Mouse (Mus musculus) thymus, postnatal 25 days (tissue): ENCODE results near the gene Gtf2a1l.

Source experiments
- DNase-seq: peaks from one replicate; pipeline ENCODE4 v3.0.0; 2022

Gene Gtf2a1l

DNA sequence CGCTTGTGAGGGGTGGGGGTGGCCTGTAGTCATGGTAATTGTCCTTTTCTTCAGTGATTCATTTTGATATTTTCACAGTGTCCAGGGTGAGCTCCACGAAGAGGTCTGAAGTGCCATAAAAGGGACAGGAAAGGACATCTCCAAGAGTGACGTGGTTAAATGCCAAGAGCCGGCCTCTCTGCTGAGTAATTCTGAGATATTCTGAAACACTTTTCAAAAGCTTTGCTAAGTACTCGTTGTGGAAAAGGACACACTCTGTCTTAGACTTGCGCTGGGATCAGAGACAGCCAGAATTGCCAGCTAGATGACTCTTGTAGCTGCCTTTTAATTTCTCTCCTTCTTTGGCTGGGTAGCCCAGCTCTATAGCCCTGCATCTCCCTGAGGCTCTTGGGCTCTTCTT lies 9.9 kb upstream of the Gtf2a1l start:
- no peak for DNase-seq

DNA sequence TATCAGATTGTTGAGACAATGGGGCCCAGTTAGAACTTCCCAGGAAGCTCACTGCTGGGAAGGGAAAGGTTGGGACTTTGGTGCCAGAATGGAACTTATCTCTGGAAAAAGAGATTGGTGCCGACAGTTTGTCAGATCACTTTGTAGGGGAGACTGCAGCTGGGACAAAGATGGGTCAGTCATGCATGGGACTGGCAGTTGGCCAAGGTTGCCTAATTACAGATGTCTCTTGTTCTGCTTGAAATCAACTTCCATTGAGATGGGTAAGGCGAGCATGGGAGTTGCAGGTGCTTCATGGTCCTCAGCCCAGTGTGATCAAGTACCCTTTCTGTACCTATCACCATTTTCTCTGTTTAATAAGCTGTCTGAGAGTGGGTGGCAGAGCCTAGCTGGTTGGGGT lies 2.4 kb upstream of the Gtf2a1l start:
- DNase-seq: no peak

DNA sequence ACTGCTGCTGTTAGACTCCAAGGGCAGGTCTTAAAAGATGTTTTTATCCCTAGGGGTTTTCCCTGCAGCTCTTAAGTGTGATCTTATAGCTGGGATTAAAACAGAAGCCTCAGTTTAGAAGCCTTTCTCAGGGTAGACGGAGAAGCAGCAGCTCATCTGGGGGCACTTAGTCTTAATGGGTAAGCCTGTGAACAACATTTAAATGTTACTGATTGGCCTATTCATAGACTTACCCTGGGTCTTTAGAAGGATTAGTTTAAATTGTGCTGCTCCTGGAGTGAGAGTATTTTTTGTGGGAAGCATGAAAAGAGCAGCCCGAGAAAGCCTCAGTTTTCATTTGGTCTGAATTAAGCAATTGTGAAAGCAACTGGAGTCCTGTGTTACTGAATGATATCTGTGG lies 1.5 kb downstream of the Gtf2a1l start:
- DNase-seq: no peak

DNA sequence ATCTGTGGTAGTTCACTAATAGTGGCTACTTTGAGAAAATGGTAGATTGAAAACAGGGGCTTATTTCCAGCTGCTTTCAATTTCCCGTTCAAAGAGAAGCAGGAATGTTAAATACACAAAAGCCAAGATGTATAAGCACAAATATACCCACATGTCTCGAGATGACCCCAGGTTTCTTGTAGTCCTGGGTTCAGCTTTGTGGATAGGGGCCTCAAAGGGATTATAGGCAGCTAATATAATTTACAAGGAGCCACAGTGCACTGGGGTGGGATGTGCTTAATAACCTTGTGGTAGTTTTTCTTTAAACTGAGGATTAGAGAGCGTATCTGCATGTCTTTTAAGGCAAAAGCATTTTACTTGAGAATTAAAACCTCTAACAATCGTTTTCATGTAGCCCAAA lies 2.3 kb downstream of the Gtf2a1l start:
- no peak for DNase-seq

DNA sequence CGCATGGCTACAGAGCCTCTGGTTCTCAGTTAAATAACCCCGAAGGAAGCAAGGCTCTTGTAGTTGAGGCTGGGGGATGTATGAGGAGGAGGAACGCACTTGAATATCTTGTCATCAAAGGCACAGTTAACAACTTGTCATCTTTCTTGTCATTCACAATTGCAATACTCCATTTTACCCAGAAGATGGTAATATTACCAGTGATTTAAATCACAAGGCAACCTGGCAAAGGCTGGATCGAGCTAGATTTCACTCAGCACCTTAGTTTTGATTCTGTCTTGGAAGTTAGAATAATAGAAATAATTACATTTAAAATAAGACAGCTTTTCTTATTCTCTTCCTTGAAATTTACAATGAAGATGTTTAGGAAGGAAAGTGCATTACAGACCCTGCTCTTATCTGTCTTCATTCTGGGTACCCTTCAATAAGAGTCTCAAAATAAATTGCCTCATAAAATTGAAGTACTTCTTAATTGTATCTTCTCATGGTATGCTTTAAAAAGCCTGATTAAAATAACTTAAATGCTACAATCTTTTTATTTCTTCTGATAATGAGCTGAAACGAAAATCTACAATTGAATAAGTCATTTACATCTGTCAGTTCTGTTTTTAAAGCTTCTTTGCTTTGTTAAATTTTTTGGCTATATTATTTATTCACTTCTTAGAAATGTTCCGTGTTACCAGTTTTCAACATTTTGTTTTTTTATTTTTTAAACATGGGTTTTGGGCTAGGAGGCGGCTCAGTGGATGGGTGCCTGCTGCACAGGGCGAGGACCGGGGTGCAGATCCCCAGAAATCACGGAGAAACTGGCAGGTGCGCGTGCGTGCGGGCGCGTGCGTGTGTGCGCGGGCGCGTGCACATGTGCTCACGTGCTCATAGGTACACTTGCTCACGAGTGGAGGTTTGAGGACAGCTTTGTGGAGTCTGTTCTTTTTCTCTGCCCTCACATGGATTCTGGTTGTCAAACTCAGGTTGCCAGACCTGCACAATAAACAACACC lies 7.2 kb downstream of the Gtf2a1l start:
- no peak for DNase-seq

DNA sequence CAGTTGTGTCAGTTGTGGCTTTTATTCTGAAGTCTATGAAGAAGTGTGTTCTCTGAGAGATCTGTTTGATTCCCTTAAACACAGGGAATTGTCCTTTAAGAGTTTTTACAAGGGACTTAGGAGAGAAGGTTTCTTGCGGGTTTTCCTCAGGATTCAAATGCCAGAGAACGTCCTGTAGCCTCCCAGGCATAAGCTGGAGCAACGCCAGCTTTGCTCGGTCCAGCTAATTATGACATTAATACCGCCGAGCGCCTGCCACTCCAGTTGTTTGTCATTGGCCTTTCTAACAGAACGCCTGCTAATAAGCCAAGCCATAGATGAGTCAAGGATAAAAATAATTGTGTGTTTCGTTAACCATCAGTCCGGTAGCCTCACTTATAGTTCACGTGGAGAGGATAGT lies 19.8 kb downstream of the Gtf2a1l start:
- no peak for DNase-seq

DNA sequence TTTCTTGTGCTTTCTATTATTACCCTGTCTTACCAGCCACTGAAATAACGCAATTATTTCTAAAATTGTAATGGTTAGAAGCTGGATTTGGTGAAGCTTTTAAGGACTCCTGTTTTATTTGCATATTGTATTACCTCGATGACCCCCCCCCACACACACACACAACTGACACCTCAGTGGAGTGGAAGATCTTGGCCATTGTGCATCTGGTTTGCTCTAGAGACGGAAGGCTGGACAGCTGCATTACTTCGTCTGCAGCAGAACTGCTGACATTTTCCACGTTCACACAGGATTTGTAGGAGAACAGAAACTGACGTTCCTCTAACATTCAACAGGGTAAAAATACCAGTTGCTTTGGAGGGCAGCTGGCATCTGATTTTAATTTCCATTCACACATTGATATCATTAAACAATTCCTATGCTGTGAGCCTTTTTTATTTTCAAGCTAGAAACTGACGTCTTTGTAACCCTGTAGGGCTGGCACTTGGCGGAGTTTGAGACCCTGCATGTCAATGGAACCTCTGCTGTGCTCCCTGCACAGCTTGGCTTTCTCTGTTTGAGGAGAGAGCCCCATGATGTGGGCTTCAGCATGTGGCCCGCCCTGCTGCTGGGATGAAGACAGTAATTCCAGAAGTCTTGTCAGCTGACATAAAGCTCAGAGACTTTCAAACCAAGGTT lies 28.3 kb downstream of the Gtf2a1l start:
- DNase-seq: no peak

DNA sequence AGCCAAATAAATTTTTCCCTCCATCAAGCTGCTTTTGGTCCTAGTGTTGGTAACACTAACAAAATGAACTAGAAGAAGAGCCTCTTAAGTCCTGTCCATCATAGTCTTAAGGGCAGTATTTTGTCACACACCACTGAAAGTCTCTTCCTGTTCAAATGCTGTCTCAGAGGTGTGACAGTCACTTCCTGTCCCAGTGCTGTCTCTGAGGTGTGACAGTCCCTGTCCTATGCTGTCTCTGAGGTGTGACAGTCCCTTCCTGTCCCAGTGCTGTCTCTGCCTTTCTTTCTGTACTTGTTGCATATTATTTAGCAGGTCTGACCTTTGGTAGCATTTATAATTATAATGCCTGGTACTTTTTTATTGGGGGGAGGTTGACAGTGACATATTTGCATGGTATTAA lies 32.4 kb downstream of the Gtf2a1l start:
- DNase-seq: no peak

DNA sequence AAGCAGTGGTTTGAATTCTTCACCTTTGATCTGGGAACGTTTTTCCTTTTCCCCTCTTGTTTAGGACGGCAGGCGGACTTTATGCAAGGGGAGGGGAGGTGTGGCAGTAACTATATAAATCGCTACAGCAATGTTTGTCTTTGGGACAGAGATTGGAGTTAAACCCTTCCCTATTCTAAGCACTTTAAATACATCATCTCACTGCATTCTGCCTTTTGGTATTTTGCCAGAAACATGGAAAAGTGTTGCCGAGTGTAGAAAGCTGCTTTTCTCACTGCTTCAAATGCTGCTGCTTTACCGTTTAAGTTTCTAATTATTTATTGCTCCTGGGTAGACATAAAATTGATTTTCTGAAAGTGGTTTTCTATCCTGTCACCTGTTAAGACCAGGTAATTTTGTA lies 33.9 kb downstream of the Gtf2a1l start:
- no peak for DNase-seq

DNA sequence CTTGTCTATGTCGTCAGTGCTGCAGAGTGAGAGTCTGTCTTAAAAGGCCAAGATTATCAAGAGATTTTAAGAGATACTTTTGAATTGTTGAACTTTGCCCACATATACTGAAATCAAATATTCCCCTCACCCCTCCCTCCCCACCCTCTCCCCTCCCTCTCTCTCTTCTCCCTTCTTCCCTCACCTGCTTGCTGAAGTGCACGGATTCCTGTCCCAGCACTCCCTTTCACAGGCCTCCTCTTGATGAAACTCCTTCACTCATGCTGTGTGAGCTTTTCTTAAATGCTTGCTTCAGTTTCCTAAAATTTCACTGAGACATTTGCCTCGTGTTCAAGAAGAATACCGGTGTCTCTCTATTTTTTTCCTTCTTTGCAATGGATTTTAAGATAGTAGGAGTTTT lies 34.7 kb downstream of the Gtf2a1l start:
- DNase-seq: no peak

DNA sequence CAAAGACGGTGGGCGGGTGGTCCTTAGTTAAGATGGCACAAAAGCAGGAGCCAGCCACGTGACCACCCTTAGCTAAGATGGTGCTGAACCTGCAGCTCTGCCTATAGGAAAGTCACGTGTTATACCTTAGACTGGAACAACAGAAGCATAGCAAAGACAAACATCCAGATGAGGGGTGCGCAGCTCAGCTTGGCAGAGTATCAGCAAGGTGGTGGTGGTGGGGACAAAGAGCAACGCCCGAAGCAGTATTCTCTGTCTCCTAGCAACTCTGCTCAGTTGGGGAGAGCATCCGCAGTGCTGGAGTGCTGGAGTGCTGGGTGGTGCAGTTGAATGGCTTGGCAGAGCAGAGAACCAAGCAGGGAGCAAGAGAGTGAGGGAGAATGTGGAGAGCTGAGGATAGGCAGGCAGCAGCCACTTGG lies 37.8 kb downstream of the Gtf2a1l start:
- no peak for DNase-seq

DNA sequence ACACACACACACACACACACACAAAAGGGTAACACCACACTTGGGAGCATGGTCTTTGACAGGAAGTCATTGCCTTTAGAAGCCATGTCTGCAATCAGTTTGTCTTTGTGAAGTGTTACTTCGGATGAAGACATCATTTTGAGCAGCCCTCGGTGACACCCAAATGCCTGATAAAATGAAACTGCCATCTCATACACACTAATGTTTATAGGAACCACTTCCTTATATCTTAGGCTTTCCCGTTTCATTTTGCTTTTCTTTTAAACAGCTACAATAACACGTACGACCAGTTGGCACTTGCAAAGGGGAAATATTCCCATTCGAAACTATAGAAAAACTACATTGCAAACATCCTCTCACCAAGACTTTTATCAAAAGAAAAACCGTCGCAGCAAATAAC lies 81.2 kb downstream of the Gtf2a1l start:
- DNase-seq: no peak

DNA sequence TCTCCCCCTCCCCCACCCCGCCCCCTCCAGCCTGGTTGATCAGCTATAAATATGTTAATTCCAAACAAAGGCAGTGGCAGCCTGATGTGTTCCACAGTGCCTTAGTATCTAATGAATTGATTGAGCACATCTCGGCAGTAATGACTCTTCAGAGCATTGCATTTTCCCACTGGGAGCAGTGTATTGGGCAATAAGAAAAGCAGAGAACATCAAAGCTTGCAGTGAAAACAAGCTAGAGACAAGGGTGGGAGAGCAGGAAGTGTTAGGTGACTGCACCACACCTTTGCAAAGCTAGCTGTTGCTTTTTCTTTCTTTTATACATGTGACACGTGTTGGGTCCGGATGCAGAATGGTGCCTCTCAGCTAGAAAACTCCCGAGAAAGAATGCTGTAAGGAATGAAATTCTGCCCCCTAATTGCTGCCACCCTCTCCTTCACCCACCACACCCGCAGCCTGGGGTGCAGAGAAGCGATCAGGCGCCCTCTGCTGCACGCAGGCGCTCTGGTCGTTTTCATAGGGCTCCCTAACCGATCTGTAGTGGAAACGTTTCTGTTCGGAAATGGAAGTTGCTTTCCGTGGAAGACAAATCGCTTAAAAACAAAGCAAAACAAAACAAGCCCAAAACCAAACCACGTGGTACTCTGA lies 84.5 kb downstream of the Gtf2a1l start:
- DNase-seq: peak; percentile 36

DNA sequence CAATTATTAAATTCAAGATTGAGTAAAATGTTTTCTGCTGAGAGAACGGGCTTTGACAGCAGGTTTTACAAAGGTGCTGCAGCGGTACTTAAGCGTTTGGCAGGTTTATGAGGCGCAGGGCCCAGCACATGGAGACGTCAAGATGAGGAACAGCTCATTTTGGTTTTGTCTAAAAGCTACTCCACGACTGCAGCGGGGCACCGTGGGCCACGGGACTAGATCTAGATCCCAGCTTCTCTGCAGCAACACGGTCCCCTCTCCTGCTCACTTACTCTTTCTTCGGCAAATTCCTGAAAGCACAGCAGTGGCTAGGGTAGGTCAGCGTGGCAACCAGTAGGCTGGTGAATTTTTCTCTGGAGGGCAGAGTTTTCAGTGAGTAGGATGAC lies 85.0 kb downstream of the Gtf2a1l start:
- DNase-seq: no peak

DNA sequence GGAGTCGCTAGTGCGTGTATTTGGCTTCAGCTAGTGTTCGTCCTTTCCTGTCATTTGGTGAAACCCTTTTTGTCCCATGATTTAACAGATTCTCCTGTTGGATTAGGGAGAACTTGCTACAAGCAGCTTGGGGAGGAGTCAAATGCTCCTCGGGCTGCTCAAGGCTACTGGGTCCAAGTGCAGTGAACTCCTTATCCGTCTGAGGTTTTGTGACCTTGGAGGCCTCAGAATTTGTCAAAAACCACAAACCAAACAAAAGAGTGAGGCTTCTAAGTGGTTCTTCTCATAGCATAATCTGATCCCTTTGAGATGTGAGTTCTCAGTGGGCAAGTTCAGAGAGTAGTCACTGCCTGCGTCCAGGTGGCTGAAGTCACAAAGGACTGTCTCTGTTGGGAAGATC lies 87.3 kb downstream of the Gtf2a1l start:
- no peak for DNase-seq

DNA sequence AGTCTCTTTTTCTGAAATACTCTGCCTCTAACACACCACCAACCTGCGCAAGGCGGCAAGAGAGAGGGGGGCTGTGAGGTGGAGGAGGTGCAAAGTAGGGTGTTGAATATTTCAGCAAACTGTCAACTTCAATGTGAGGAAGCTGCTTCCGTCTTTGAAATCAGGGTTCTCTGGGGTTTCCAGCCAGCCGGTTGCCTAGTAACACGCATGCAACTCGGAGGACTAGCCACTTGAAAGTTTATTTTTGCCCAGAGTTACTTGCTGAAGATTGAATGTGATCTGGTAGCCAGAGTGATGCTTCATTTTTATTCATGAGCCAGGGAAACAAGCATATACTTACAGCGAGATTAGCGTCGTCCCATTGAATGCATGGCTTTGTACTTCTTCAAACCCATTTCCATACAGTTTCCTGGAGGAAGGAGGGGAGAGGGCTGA lies 89.6 kb downstream of the Gtf2a1l start:
- DNase-seq: peak; percentile 16

DNA sequence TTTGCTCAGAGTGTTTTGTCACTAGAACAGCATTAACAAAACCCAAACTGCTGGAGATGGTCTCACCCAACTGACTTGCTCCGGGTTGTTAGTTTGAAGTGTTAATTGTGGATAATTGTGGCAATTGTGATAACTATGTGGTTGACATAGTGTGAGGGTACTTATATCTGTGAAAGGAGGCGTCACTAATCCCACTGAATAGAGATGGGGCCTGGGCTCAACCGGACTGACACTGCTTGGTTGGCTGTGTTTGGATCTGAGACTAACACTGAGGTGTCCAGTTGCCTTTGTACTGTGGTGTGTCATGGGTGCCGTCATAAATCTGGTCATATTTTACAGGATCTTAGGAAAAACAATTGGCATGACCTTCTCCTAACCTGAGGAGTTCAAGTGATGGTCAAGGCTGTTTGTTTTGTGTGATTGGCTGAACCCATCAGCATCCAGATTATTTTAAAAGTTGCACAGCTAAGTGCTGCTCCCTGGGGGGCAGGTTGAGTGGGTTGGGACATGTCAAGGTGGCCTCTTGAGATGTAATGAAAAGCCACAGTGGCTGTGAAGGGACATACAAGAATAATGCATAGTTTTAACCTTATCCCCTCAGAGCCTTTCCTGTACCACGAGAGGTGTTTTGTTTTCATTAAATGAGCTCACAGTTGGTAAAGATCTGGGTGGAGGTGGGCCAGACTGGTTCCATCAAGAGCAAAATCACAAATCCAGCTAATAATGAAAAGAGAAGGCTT lies 95.1 kb downstream of the Gtf2a1l start:
- DNase-seq: no peak

DNA sequence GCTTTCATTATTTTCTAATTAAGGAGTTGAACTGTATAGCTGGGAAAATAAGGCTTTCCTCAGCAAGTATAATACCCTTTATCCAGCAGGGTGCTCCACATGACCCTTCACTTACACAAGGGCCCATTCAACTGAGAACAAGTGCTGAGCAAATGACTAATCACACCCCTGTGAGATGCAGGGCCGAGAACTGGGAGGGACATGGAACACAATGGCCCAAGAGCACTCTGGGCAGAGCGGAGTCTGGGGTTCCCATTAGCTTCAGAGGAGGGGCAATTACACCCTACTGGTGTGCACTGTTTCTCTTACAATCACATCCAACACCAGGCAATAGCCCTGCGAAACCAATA lies 95.7 kb downstream of the Gtf2a1l start:
- DNase-seq: no peak
